Mouse (Mus musculus): ENCODE data around the gene Cct6b. TPM values are rescaled to one million over a fixed set of nuclear protein-coding genes. Genes with fewer than 3 reads are reported as not detected.

The Cct6b gene
- total RNA-seq (2021) = under 1 TPM; 0.63 to 0.99 TPM
- long read RNA-seq, experiment 1, partial matches to known transcripts = 1 of 2 reads
- long read RNA-seq, experiment 1, other reads (novel, unspliced or antisense) = 1 of 2 reads
- long read RNA-seq, experiment 2 = 0 reads

GRCm38 (mm10) chr11:82763742-82764437 is at the start of gene Cct6b, which contains the start of gene Zfp830:
Gene Cct6b (minus strand): TSS chr11:82764321.
Gene Zfp830 (plus strand): TSS chr11:82764345.
- peak; percentile 96 for DNase-seq

GRCm38 (mm10) chr11:82808485-82808884 is 44.4 kb upstream of the Cct6b start:
- peak in 1 of 2 experiments; percentile 11 for DNase-seq

- DNase-seq = no peak
These were observed 43.2 kb upstream of the Cct6b start for GRCm38 (mm10) chr11:82807370-82807769.

- DNase-seq = no peak
These were observed 42.5 kb upstream of the Cct6b start for GRCm38 (mm10) chr11:82806656-82807055.

GRCm38 (mm10) chr11:82783453-82783852 is 19.3 kb upstream of the Cct6b start:
- no peak for DNase-seq

GRCm38 (mm10) chr11:82782197-82782596 is 18.1 kb upstream of the Cct6b start:
- no peak for DNase-seq

- peak; percentile 95 to 97 for DNase-seq
These were observed 17.1 kb upstream of the Cct6b start, which contains the start of gene Lig3 for GRCm38 (mm10) chr11:82780983-82781903. Gene Lig3 (plus strand): TSS chr11:82781108.

GRCm38 (mm10) chr11:82780134-82780533 is 16.0 kb upstream of the Cct6b start:
- no peak for DNase-seq

GRCm38 (mm10) chr11:82764438-82764924 is 360 bp upstream of the Cct6b start:
- no peak for DNase-seq

GRCm38 (mm10) chr11:82763261-82763660 is 860 bp downstream of the Cct6b start:
- no peak for DNase-seq

- no peak for DNase-seq
These were observed 1.8 kb downstream of the Cct6b start for GRCm38 (mm10) chr11:82762286-82762829.

GRCm38 (mm10) chr11:82755919-82756318 is 8.2 kb downstream of the Cct6b start:
- DNase-seq = no peak

- peak; percentile 67 to 70 for DNase-seq
These were observed 11.6 kb downstream of the Cct6b start for GRCm38 (mm10) chr11:82752349-82753115.

GRCm38 (mm10) chr11:82746857-82747366 is 17.2 kb downstream of the Cct6b start:
- DNase-seq = peak in 1 of 2 experiments; percentile 3

- DNase-seq = peak; percentile 38 to 49
These were observed 18.0 kb downstream of the Cct6b start for GRCm38 (mm10) chr11:82746138-82746537.

GRCm38 (mm10) chr11:82739006-82739405 is 25.1 kb downstream of the Cct6b start:
- no peak for DNase-seq

GRCm38 (mm10) chr11:82734227-82734626 is 29.9 kb downstream of the Cct6b start:
- DNase-seq = no peak

GRCm38 (mm10) chr11:82726862-82727261 is 37.3 kb downstream of the Cct6b start:
- DNase-seq = no peak

GRCm38 (mm10) chr11:82719294-82719693 is 44.8 kb downstream of the Cct6b start:
- no peak for DNase-seq

GRCm38 (mm10) chr11:82712681-82713080 is 51.4 kb downstream of the Cct6b start:
- no peak for DNase-seq

- no peak for DNase-seq
These were observed 55.2 kb downstream of the Cct6b start for GRCm38 (mm10) chr11:82708934-82709333.

Data from adrenal gland, postnatal 36 days (tissue).